ENCODE assay signal across 10 mouse cellular contexts in genomic region chr11:62966424-62966764, GRCm38 (mm10). TPM values are rescaled to one million over a fixed set of nuclear protein-coding genes. Genes with fewer than 3 reads are reported as not detected.
DNase-seq lines count a peak whose midpoint lies in the region; ATAC-seq lines count a peak whose summit lies in the region.
"Had no signal": no experiment of that assay in that cellular context is flagged by ENCODE, and none has a peak within 500 bp of the region (broad histone marks: within the 10 kb centered on the region; RNA-seq: fewer than 3 reads in every experiment).

No protein-coding gene starts in this region.

- no peaks in the 10 kb centered on the region for H3K36me3 ChIP-seq in heart, embryonic 16.5 days (ENCODE audit: control insufficient read depth, insufficient read depth)
- H3K36me3 ChIP-seq in embryonic facial prominence, embryonic 11.5 days (replicated peaks; ENCODE audit: control insufficient read depth, insufficient read depth, low read depth, low read length): no peaks in the 10 kb centered on the region
- no peaks in the 10 kb centered on the region for H3K36me3 ChIP-seq in hindbrain, embryonic 13.5 days
- H3K36me3 ChIP-seq in midbrain, embryonic 15.5 days (replicated peaks): no peaks in the 10 kb centered on the region

- no peaks in the 10 kb centered on the region for H3K9me3 ChIP-seq in heart, embryonic 16.5 days (replicated peaks; ENCODE audit: control insufficient read depth, low read length)
- H3K9me3 ChIP-seq in embryonic facial prominence, embryonic 11.5 days (replicated peaks; ENCODE audit: control insufficient read depth, low read length): no peaks in the 10 kb centered on the region
- H3K9me3 ChIP-seq in hindbrain, embryonic 13.5 days: no peaks in the 10 kb centered on the region
- H3K9me3 ChIP-seq in midbrain, embryonic 15.5 days: no peaks in the 10 kb centered on the region

- peak overlapping the region; percentile 59 for H3K4me2 ChIP-seq in heart, embryonic 16.5 days (ENCODE audit: low read depth, low read length)
- peak overlapping the region; percentile 19 for H3K4me2 ChIP-seq in embryonic facial prominence, embryonic 11.5 days (ENCODE audit: low read depth, low read length)
- H3K4me2 ChIP-seq in hindbrain, embryonic 13.5 days: peak overlapping the region; percentile 45; the same call in 1 of the 2 replicates
- peak overlapping the region; percentile 48; the same call in 1 of the 2 replicates for H3K4me2 ChIP-seq in midbrain, embryonic 15.5 days

- no peaks in the 10 kb centered on the region for H3K27me3 ChIP-seq in heart, embryonic 16.5 days (ENCODE audit: control insufficient read depth, insufficient read depth, low read length)
- no peaks in the 10 kb centered on the region for H3K27me3 ChIP-seq in embryonic facial prominence, embryonic 11.5 days (ENCODE audit: control insufficient read depth, insufficient read depth, low read length)
- H3K27me3 ChIP-seq in hindbrain, embryonic 13.5 days: 0 out of 2 replicates have a peak, but pooled peaks cover 5% of the 10 kb centered on the region
- H3K27me3 ChIP-seq in midbrain, embryonic 15.5 days (replicated peaks): no peaks in the 10 kb centered on the region

- peak overlapping the region; percentile 40 for H3K4me3 ChIP-seq in heart, embryonic 16.5 days (ENCODE audit: low read length)
- no peak overlapping the region for H3K4me3 ChIP-seq in embryonic facial prominence, embryonic 11.5 days (ENCODE audit: low read depth, low read length)
- no peak overlapping the region; the same call in 1 of the 2 replicates for H3K4me3 ChIP-seq in hindbrain, embryonic 13.5 days
- H3K4me3 ChIP-seq in midbrain, embryonic 15.5 days: no peak overlapping the region

- peak overlapping the region; percentile 69 for H3K9ac ChIP-seq in heart, embryonic 16.5 days (ENCODE audit: low read length)
- H3K9ac ChIP-seq in embryonic facial prominence, embryonic 11.5 days (replicated peaks; ENCODE audit: low read length): peak overlapping the region; percentile 52
- peak overlapping the region; percentile 57; the same call in 1 of the 2 replicates for H3K9ac ChIP-seq in hindbrain, embryonic 13.5 days
- no peak overlapping the region for H3K9ac ChIP-seq in midbrain, embryonic 15.5 days

- peak overlapping the region; percentile 90 for H3K27ac ChIP-seq in heart, embryonic 16.5 days (ENCODE audit: low read length)
- H3K27ac ChIP-seq in embryonic facial prominence, embryonic 11.5 days (replicated peaks; ENCODE audit: low read depth, low read length): peak overlapping the region; percentile 88
- peak overlapping the region; percentile 83 for H3K27ac ChIP-seq in hindbrain, embryonic 13.5 days
- H3K27ac ChIP-seq in midbrain, embryonic 15.5 days: peak overlapping the region; percentile 73; the same call in 1 of the 2 replicates
- H3K27ac ChIP-seq: macrophage had no signal

- ATAC-seq in heart, embryonic 16.5 days (replicated peaks; ENCODE audit: extremely low read depth, insufficient read depth, low FRiP score): no peak
- ATAC-seq in embryonic facial prominence, embryonic 11.5 days (replicated peaks; ENCODE audit: insufficient number of reproducible peaks, low FRiP score, low TSS enrichment, low read depth): no peak
- ATAC-seq in hindbrain, embryonic 13.5 days (ENCODE audit: low FRiP score): no peak
- no peak for ATAC-seq in midbrain, embryonic 15.5 days (replicated peaks)
- ATAC-seq in megakaryocyte progenitor cell, adult 5-6 weeks (replicated peaks; ENCODE audit: poor library complexity): no peak

- peaks cover 16% of the 10 kb centered on the region for H3K4me1 ChIP-seq in heart, embryonic 16.5 days (ENCODE audit: control insufficient read depth, insufficient read depth, low read length)
- no peaks in the 10 kb centered on the region for H3K4me1 ChIP-seq in embryonic facial prominence, embryonic 11.5 days (ENCODE audit: control insufficient read depth, insufficient read depth, low read length)
- H3K4me1 ChIP-seq in hindbrain, embryonic 13.5 days (replicated peaks): peaks cover 16% of the 10 kb centered on the region
- peaks cover 15% of the 10 kb centered on the region for H3K4me1 ChIP-seq in midbrain, embryonic 15.5 days

- 56% methylated on average over 3 of the region's 3 CpGs for WGBS in heart, embryonic 16.5 days
- 30% methylated on average over 3 of the region's 3 CpGs for WGBS in embryonic facial prominence, embryonic 11.5 days
- WGBS in hindbrain, embryonic 13.5 days: 59% methylated on average over 3 of the region's 3 CpGs
- WGBS in midbrain, embryonic 15.5 days: 53% methylated on average over 3 of the region's 3 CpGs

- DNase-seq in heart, postnatal 4 days: no peak
- no peak for DNase-seq in embryonic facial prominence, embryonic 11.5 days (ENCODE audit: low spot score)
- no peak for DNase-seq in right cerebral cortex, adult 2 months (ENCODE audit: low spot score in 2 of 2)
- DNase-seq in ovary, postnatal 36 days (ENCODE audit: low spot score): no peak

RNA-seq across cellular contexts. Expression of gene Cdrt4, which starts 15.4 kb away (rescaled TPM):
- polyA plus RNA-seq in heart, embryonic 16.5 days (2015; fragmentation: Nextera tagmentation; extraction: Ambion mirVana): 0.41 TPM in 1 of 2 replicates, not detected in the other
- total RNA-seq in heart, postnatal 4 days (2021): under 1 TPM in 1 of 2 experiments, not detected in 1; 0.38 TPM
- polyA plus RNA-seq in embryonic facial prominence, embryonic 11.5 days (2014; fragmentation: Nextera tagmentation; extraction: Ambion mirVana): not detected in 2 replicates
- 0.32 TPM in 1 of 2 replicates, not detected in the other for polyA plus RNA-seq in hindbrain, embryonic 13.5 days (2015; fragmentation: Nextera tagmentation; extraction: Ambion mirVana)
- polyA plus RNA-seq in midbrain, embryonic 15.5 days (2015; fragmentation: Nextera tagmentation; extraction: Ambion mirVana): not detected in 2 replicates
- not detected in 2 replicates for total RNA-seq in megakaryocyte progenitor cell, adult 5-6 weeks (2015)
- not detected in 2 replicates for total RNA-seq in megakaryocyte progenitor cell, adult 5-6 weeks (2017)
- polyA plus RNA-seq: macrophage; small intestine, adult 2 months had no signal
